Mouse (Mus musculus) left cerebral cortex, adult 11 months (tissue): ENCODE data around the gene Olfr96.

Experiments used
- DNase-seq: peaks from one replicate; pipeline ENCODE4 v3.0.0; 2022; ENCODE audit warnings: low spot score

Olfr96 gene

GRCm38 (mm10) chr17:37270702-37271092 is 50.8 kb downstream of the Olfr96 start:
- no peak for DNase-seq

GRCm38 (mm10) chr17:37275626-37276248 is 55.8 kb downstream of the Olfr96 start:
- DNase-seq = no peak
